Mouse (Mus musculus): ENCODE results near the gene Nnmt.

Nnmt gene

GRCm38 (mm10) chr9:48559482-48560139, 45.3 kb downstream of the Nnmt start:
- DNase-seq (ENCODE audit: low spot score in 2 of 2) = peak; percentile 19 to 36

GRCm38 (mm10) chr9:48558637-48559036, 46.3 kb downstream of the Nnmt start:
- no peak for DNase-seq (ENCODE audit: low spot score in 2 of 2)

- DNase-seq (ENCODE audit: low spot score in 2 of 2) = no peak
Measured at GRCm38 (mm10) chr9:48549056-48549455, 55.9 kb downstream of the Nnmt start.

- no peak for DNase-seq (ENCODE audit: low spot score in 2 of 2)
Measured at GRCm38 (mm10) chr9:48547233-48547632, 57.7 kb downstream of the Nnmt start.
